Mouse (Mus musculus): Measurements from ENCODE around the gene Olfr293. TPM values are rescaled to one million over a fixed set of nuclear protein-coding genes. Genes with fewer than 3 reads are reported as not detected.

The Olfr293 gene
- total RNA-seq (2021) = not detected in 2 replicates
- long read RNA-seq = 0 reads

DNA sequence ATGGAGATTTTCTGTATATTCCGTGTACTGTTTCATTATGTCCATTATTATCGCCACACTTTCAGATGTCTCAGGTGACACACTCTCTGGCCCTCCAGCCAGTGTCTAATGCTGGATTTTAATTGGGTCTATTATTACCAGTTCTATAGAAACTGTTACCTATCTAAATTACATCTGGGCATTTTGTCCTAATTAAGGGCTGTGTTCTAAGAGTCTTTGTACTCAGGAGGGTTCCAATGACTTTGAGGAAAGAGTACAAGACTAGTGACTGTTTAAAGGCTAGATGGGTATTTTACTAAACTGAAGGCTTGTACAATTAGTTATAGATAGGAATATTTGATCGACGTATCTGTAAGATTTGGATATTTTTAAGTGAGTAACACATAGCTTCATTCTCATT, at the start of gene Olfr293:
Gene Olfr293 (plus strand): TSS at position 301 of the 400 bp plus-strand sequence.
- DNase-seq = no peak

- DNase-seq = no peak
These were observed 32.3 kb upstream of the Olfr293 start, which contains the start of gene Olfr294 for GRCm38 (mm10) chr7:86616543-86616942. Olfr294 (minus strand) TSS chr7:86616643.

DNA sequence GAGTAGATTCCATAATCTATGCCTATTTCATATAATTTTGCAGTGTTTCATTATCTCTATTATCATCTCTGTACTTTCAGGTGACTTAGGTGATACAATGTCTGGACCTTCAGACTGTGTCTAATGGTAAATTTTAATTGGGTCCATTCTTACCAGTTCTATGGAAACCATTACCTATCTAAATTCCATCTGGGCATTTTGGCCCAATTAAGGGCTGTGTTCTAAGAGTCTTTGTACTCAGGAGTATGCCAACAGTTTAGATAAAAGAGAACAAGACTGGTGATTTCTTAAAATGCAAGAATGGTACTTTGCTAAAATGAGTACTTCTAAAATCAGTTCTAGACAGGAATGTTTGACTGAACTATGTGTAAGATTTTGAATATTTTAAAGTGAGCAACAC, 39.2 kb downstream of the Olfr293 start, which contains the start of gene Olfr292:
Gene Olfr292 (plus strand): TSS at position 301 of the 400 bp plus-strand sequence.
- DNase-seq = no peak

Other genes starting within 250 kb of the Olfr293 start
- not detected in 2 replicates for gene Olfr301, start 245.2 kb upstream of the Olfr293 start, total RNA-seq (2021)
- gene Olfr299, start 189.1 kb upstream of the Olfr293 start, total RNA-seq (2021) = not detected in 2 replicates
- not detected in 2 replicates for gene Olfr298, start 156.6 kb upstream of the Olfr293 start, total RNA-seq (2021)
- not detected in 2 replicates for gene Olfr297, start 129.1 kb upstream of the Olfr293 start, total RNA-seq (2021)
- not detected in 2 replicates for gene Olfr295, start 65.2 kb upstream of the Olfr293 start, total RNA-seq (2021)
- gene Olfr294, start 32.4 kb upstream of the Olfr293 start, total RNA-seq (2021) = not detected in 2 replicates
- gene Olfr292, start 39.3 kb downstream of the Olfr293 start, total RNA-seq (2021) = not detected in 2 replicates
- 0.38 and 0.64 TPM in 2 replicates for gene Folh1, start 126.9 kb downstream of the Olfr293 start, total RNA-seq (2021)
- gene Vmn2r77, start 146.0 kb downstream of the Olfr293 start, total RNA-seq (2021) = not detected in 2 replicates

All from adrenal gland, postnatal 25 days (tissue).